Mouse (Mus musculus): ENCODE results near the gene Fus.

DNA sequence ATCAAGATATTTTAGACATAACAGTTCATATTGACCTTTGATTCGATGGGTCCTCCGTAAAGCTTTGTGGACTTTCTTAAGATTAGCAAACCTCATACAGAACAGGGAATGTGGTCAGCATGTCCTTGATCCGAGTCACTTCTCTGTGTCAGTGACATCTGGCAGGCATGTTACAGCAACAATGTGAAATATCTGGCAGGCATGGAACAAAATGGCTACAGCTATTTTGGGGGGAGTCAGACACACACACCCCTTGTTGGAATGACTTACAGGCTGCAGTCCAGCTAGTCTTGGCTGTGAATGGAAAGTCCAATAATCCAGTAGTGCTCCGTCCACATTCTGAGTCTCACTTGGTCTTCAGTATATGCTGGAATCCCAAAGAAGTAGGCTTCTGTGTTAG, 56.3 kb downstream of the Fus start:
- TF ChIP-seq GATA1 (IDR thresholded peaks at IDR 0.05; ENCODE audit: borderline replicate concordance, low read length) (no peak), FLI1 (IDR thresholded peaks at IDR 0.05; ENCODE audit: low read length) (no peak)
